Mouse (Mus musculus): ENCODE data around the gene Vmn2r77. TPM values are rescaled to one million over a fixed set of nuclear protein-coding genes. Genes with fewer than 3 reads are reported as not detected.
"Not testable (repeated sequence)": the region's sequence is repeated elsewhere in the genome, so short reads cannot be mapped to it uniquely, and the experiment has no call there.

Gene Vmn2r77
- total RNA-seq (2022): not detected

- DNase-seq (ENCODE audit: low spot score in 2 of 2): no peak
These were observed at the start of gene Vmn2r77 for GRCm38 (mm10) chr7:86794727-86795126. Gene Vmn2r77 (plus strand): TSS chr7:86795027.

DNA sequence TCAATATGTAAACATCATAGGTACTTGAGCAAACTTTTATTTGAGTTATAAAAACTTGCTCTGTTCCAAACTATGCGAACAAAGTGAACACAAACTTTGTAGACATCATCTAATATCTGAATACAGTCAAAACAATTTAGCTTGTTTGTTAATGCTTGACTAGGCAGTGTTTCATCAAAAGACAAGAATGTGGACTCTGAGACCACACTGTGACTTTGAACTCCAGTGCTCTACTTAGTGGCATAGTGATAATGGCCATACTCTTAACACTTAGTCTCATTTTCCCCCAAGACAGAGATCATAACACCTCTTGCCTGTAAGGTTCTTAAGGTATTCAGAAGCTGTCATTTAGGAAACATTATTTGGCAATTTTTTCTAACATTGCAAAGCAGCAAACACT, 34.1 kb upstream of the Vmn2r77 start:
- DNase-seq (ENCODE audit: low spot score in 2 of 2): no peak

GRCm38 (mm10) chr7:86764628-86765027, 30.2 kb upstream of the Vmn2r77 start:
- no peak for DNase-seq (ENCODE audit: low spot score in 2 of 2)

GRCm38 (mm10) chr7:86771621-86772020, 23.2 kb upstream of the Vmn2r77 start:
- no peak for DNase-seq (ENCODE audit: low spot score in 2 of 2)

- DNase-seq (ENCODE audit: low spot score in 2 of 2): peak; percentile 7 to 25
These were observed 19.1 kb upstream of the Vmn2r77 start, which contains the start of gene Folh1 for GRCm38 (mm10) chr7:86775617-86776325. Gene Folh1 (minus strand): TSS chr7:86775943.

DNA sequence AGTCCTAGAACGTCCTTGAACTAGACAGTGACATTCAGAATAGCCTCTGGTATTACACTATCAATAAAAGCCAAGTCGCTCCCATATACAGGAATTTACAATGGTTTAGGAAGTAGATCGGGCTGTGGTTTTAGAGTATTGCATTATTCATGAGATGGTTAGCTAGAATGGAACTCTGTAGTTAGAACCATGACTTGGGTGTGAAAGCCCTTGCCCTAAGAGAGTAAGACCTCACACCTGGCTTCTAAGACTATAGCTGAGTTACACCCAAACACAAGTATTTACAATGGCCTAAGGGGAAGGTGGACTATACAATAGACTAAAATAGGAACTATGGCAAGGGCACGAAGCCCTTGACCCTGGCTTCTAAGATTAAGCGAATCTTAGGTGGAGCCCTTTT, 20.4 kb downstream of the Vmn2r77 start:
- not testable (repeated sequence) for DNase-seq (ENCODE audit: low spot score in 2 of 2)

GRCm38 (mm10) chr7:86815716-86816115, 20.9 kb downstream of the Vmn2r77 start:
- not testable (repeated sequence) for DNase-seq (ENCODE audit: low spot score in 2 of 2)

GRCm38 (mm10) chr7:86816466-86816865, 21.6 kb downstream of the Vmn2r77 start:
- DNase-seq (ENCODE audit: low spot score in 2 of 2): no peak

Other genes with a start within 250 kb of the Vmn2r77 start
- not detected for gene Olfr295, start 211.2 kb upstream of the Vmn2r77 start, total RNA-seq (2022)
- gene Olfr294, start 178.4 kb upstream of the Vmn2r77 start, total RNA-seq (2022): not detected
- not detected for gene Olfr293, start 146.0 kb upstream of the Vmn2r77 start, total RNA-seq (2022)
- gene Olfr292, start 106.7 kb upstream of the Vmn2r77 start, total RNA-seq (2022): not detected
- gene Folh1, start 19.1 kb upstream of the Vmn2r77 start, total RNA-seq (2022): 10 to 100 TPM in 2 of 4 experiments, 1 to 10 TPM in 2; 8.1 to 12.7 (median 9.5) TPM
- gene Vmn2r78, start 120.1 kb downstream of the Vmn2r77 start, total RNA-seq (2022): under 1 TPM in 2 of 4 experiments, not detected in 2; 0.10 to 0.12 TPM
- gene Vmn2r79, start 201.1 kb downstream of the Vmn2r77 start, total RNA-seq (2022): not detected